ENCODE assay signal across 17 mouse cellular contexts in genomic region chr9:70962781-70963455, GRCm38 (mm10). TPM values are rescaled to one million over a fixed set of nuclear protein-coding genes. Genes with fewer than 3 reads are reported as not detected.
A peak's percentile ranks its signal among the peaks of the same experiment; 100 is the strongest.
DNase-seq lines count a peak whose midpoint lies in the region; ATAC-seq and TF ChIP-seq lines count a peak whose summit lies in the region.
"Had no signal": no experiment of that assay in that cellular context is flagged by ENCODE, and none has a peak within 500 bp of the region (broad histone marks: within the 10 kb centered on the region; RNA-seq: fewer than 3 reads in every experiment).

No protein-coding gene starts in this region.

- no peaks in the 10 kb centered on the region for H3K27me3 ChIP-seq in hindbrain, embryonic 16.5 days (replicated peaks; ENCODE audit: control insufficient read depth, insufficient read depth, low read length)
- no peaks in the 10 kb centered on the region for H3K27me3 ChIP-seq in midbrain, embryonic 16.5 days (ENCODE audit: control insufficient read depth, insufficient read depth, low read depth, low read length)
- H3K27me3 ChIP-seq: forebrain, embryonic 12.5 days; heart, embryonic 13.5 days had no signal

- peaks cover 2% of the 10 kb centered on the region for H3K4me1 ChIP-seq in hindbrain, embryonic 16.5 days (ENCODE audit: control insufficient read depth, insufficient read depth, low read depth, low read length)
- peaks cover 7% of the 10 kb centered on the region for H3K4me1 ChIP-seq in midbrain, embryonic 16.5 days (ENCODE audit: control insufficient read depth, insufficient read depth, low read length)

- peak; percentile 27; the same call in 1 of the 2 replicates for TF ChIP-seq CTCF in layer of hippocampus, adult 2 months (conservative IDR thresholded peaks at IDR 0.05)

- no peak overlapping the region for H3K4me3 ChIP-seq in layer of hippocampus, adult 2 months
- H3K4me3 ChIP-seq in hindbrain, embryonic 16.5 days (ENCODE audit: low read length) = no peak overlapping the region
- H3K4me3 ChIP-seq in midbrain, embryonic 16.5 days (ENCODE audit: low read depth, low read length) = no peak overlapping the region
- H3K4me3 ChIP-seq: forebrain, embryonic 12.5 days; heart, embryonic 13.5 days; liver, embryonic 15.5 days had no signal

- no peak overlapping the region for H3K4me2 ChIP-seq in hindbrain, embryonic 16.5 days (ENCODE audit: low read length)
- H3K4me2 ChIP-seq in midbrain, embryonic 16.5 days (ENCODE audit: low read length) = no peak overlapping the region
- H3K4me2 ChIP-seq: forebrain, embryonic 12.5 days; heart, embryonic 13.5 days; liver, embryonic 15.5 days had no signal

- H3K9me3 ChIP-seq in hindbrain, embryonic 16.5 days (ENCODE audit: control insufficient read depth, low read length) = no peaks in the 10 kb centered on the region
- no peaks in the 10 kb centered on the region for H3K9me3 ChIP-seq in midbrain, embryonic 16.5 days (replicated peaks; ENCODE audit: control insufficient read depth, low read length, poor library complexity, severe bottlenecking)
- H3K9me3 ChIP-seq: forebrain, embryonic 12.5 days; heart, embryonic 13.5 days; liver, embryonic 15.5 days had no signal

- no peak for ATAC-seq in hindbrain, embryonic 16.5 days
- ATAC-seq in midbrain, embryonic 16.5 days = no peak
- ATAC-seq in erythroblast, adult 5-6 weeks (replicated peaks; ENCODE audit: low FRiP score, poor library complexity, severe bottlenecking) = no peak

- no peak overlapping the region for H3K9ac ChIP-seq in hindbrain, embryonic 16.5 days (ENCODE audit: low read depth, low read length)
- no peak overlapping the region for H3K9ac ChIP-seq in midbrain, embryonic 16.5 days (ENCODE audit: low read depth, low read length)
- H3K9ac ChIP-seq: forebrain, embryonic 12.5 days; heart, embryonic 13.5 days; liver, embryonic 15.5 days had no signal

- H3K27ac ChIP-seq in layer of hippocampus, adult 2 months = peak overlapping the region; percentile 86
- peak overlapping the region; percentile 57; the same call in 1 of the 2 replicates for H3K27ac ChIP-seq in hindbrain, embryonic 16.5 days (ENCODE audit: low read depth, low read length)
- peak overlapping the region; percentile 75 for H3K27ac ChIP-seq in midbrain, embryonic 16.5 days (ENCODE audit: low read length)
- H3K27ac ChIP-seq: forebrain, embryonic 12.5 days; heart, embryonic 13.5 days; kidney, postnatal 0 days; liver, embryonic 15.5 days had no signal

- 87% methylated on average over 2 of the region's 2 CpGs for WGBS in hindbrain, embryonic 16.5 days
- WGBS in midbrain, embryonic 16.5 days = 97% methylated on average over 2 of the region's 2 CpGs

- DNase-seq in cerebellum, postnatal 10 days = peak; percentile 51 to 62
- no peak for DNase-seq in cerebellum, adult 9-10 months
- no peak for DNase-seq in layer of hippocampus, adult 2 months (ENCODE audit: low spot score in 2 of 2)
- DNase-seq in layer of hippocampus, postnatal 14 days (ENCODE audit: low spot score in 2 of 2) = no peak
- DNase-seq in natural killer cell, adult 2 months (ENCODE audit: low spot score in 2 of 2) = no peak
- DNase-seq: adrenal gland, adult 2 months; gastrocnemius, postnatal 36 days; heart, postnatal 36 days; kidney, adult 11 months; lung, postnatal 10 days had no signal

- no peaks in the 10 kb centered on the region for H3K36me3 ChIP-seq in hindbrain, embryonic 16.5 days (ENCODE audit: control insufficient read depth, insufficient read depth, low read length)
- H3K36me3 ChIP-seq in midbrain, embryonic 16.5 days (ENCODE audit: control insufficient read depth, insufficient read depth, low read length) = no peaks in the 10 kb centered on the region
- H3K36me3 ChIP-seq: forebrain, embryonic 12.5 days; heart, embryonic 13.5 days; liver, embryonic 15.5 days had no signal

RNA-seq across cellular contexts. Expression of gene Lipc, which starts 10.9 kb away (rescaled TPM):
- under 1 TPM; 0.20 to 0.39 TPM for total RNA-seq in layer of hippocampus, adult 2 months (2021)
- 1 to 10 TPM in 1 of 2 experiments, under 1 TPM in 1; 0.45 to 1.1 TPM for total RNA-seq in layer of hippocampus, postnatal 14 days (2021)
- polyA plus RNA-seq in hindbrain, embryonic 16.5 days (2015; fragmentation: Nextera tagmentation; extraction: Ambion mirVana) = 0.26 TPM in 1 of 2 replicates, not detected in the other
- 0.19 and 0.31 TPM in 2 replicates for polyA plus RNA-seq in midbrain, embryonic 16.5 days (2015; fragmentation: Nextera tagmentation; extraction: Ambion mirVana)
- not detected in 2 replicates for total RNA-seq in erythroblast, adult 5-6 weeks (2015; ENCODE audit: low replicate concordance)
- 0.28 TPM in 1 of 2 replicates, not detected in the other for total RNA-seq in erythroblast, adult 5-6 weeks (2017; ENCODE audit: low replicate concordance)
- total RNA-seq: gastrocnemius, postnatal 36 days; heart, postnatal 36 days had no signal
- polyA plus RNA-seq: forebrain, embryonic 12.5 days had no signal

Comparison
In these comparisons a context has a peak if more than half of its experiments do, and no peak if none do; other contexts are left out.
1. DNase-seq: peak in cerebellum, postnatal 10 days (2 of 2); none in cerebellum, adult 9-10 months (single experiment), layer of hippocampus, adult 2 months (0 of 2), layer of hippocampus, postnatal 14 days (0 of 2) and natural killer cell, adult 2 months (0 of 2).
2. Peak in every context shown above with its lines, with median percentiles within 50 percentile points of each other: H3K27ac ChIP-seq.